Mouse (Mus musculus) cerebellum, adult 9-11 months (tissue): ENCODE data around the gene Map7d2.
A peak's percentile ranks its signal among the peaks of the same experiment; 100 is the strongest.
"Not testable (repeated sequence)": the region's sequence is repeated elsewhere in the genome, so short reads cannot be mapped to it uniquely, and the experiment has no call there.

Experiments used
- DNase-seq: peaks from one replicate; pipeline ENCODE4 v3.0.0; 2022

Gene Map7d2

GRCm38 (mm10) chrX:159414130-159414828 is at the start of gene Map7d2:
Map7d2 (plus strand) TSS chrX:159414572.
- peak; percentile 73 for DNase-seq

GRCm38 (mm10) chrX:159371831-159372752 is 42.3 kb upstream of the Map7d2 start, which contains the start of gene Eif1ax:
Eif1ax (plus strand) TSS chrX:159372178.
- DNase-seq, result peak; percentile 78

DNA sequence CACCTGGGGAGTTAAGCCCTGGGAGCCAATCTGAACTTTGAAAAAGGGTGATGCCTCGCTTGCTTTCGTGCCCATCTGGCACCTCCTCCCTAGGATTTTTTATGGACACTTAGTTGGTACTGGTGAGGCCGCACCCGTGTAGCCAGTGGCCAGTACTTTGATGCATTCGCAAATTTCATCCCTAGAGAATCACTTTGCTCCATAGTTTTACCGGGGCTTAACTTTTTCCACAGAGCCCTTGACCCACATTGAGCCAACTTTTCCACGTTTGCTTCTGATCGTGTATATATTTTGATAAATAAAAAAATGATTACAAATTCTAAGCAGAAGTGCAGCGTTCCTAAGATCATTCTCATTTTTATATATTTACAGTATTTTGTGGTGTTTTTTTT is 41.6 kb upstream of the Map7d2 start:
- DNase-seq, result no peak

DNA sequence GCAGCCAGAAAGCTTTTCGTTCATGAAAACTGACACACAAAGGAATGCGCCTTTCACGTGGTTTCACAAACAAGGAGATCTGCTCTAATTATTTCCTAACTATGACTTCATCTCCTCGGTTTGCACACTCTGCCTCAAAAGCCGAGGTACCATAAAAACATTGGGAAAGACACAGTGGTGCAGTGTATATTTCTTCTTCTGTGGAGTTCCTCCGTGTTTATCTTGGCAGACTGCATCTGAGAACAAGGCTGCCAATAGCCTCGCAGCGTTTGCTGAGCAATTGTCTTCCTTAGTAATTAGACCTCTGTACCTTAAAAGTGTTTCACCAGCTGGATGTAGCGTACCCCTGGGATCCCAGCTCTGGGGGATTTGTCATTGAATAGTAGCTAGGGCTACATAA is 27.3 kb upstream of the Map7d2 start:
- DNase-seq, result no peak

GRCm38 (mm10) chrX:159388953-159389352 is 25.4 kb upstream of the Map7d2 start:
- DNase-seq, result no peak

- no peak for DNase-seq
These were observed 23.9 kb upstream of the Map7d2 start for GRCm38 (mm10) chrX:159390347-159390962.

- no peak for DNase-seq
These were observed 23.1 kb upstream of the Map7d2 start for GRCm38 (mm10) chrX:159391239-159391638.

GRCm38 (mm10) chrX:159409253-159409652 is 5.1 kb upstream of the Map7d2 start:
- DNase-seq, result peak; percentile 43

- DNase-seq, result no peak
These were observed 679 bp downstream of the Map7d2 start for GRCm38 (mm10) chrX:159414829-159415673.

DNA sequence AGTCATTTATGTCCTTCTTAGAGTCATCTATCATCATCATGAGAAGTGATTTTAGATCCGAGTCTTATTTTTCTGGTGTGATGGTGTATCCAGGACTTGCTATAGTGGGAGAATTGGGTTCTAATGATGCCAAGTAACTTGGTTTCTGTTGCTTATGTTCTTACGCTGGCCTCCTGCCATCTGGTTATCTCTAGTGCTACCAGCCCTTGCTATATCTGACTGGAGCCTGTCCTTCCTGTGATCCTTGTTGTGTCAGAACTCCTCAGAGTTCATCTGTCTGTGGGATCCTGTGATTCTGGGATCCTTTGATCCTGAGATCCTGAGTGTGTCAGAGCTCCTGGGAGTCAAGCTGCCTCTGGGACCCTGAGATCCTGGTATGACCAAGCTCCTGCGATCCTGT is 16.1 kb downstream of the Map7d2 start:
- not testable (repeated sequence) for DNase-seq

- DNase-seq, result peak; percentile 7
These were observed 27.8 kb downstream of the Map7d2 start for GRCm38 (mm10) chrX:159442128-159442527.

GRCm38 (mm10) chrX:159447133-159447532 is 32.8 kb downstream of the Map7d2 start:
- DNase-seq, result no peak

DNA sequence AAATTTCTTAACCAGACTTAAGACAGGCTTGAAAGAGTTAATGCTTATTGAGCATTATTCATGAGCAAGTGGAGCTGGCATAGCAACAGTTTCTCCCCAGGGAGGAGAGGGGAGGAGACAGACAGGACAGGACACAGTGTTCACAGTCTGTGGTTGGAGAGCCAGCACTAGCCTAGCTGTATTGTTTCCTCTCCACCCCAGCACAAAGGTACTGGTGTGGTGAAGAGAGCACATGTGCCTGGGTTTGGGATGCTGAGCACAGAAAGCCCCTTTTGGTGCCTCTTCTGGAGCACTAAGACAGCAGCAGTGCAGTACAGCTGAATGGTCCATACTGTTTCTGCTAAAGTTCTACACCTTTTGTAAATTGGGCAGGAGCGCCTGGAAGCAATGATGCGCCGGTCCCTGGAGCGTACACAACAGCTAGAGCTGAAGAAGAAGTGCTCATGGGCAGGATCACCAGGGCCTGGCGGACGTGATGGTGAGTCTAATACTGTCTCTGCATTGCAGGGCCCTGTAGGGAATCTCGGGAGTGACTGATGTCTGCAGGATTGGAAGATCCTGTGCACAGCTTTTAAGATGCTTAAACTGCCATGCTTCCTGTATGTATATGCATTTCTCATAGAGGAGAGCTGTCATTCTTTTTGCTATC is 44.8 kb downstream of the Map7d2 start:
- peak; percentile 12 for DNase-seq

DNA sequence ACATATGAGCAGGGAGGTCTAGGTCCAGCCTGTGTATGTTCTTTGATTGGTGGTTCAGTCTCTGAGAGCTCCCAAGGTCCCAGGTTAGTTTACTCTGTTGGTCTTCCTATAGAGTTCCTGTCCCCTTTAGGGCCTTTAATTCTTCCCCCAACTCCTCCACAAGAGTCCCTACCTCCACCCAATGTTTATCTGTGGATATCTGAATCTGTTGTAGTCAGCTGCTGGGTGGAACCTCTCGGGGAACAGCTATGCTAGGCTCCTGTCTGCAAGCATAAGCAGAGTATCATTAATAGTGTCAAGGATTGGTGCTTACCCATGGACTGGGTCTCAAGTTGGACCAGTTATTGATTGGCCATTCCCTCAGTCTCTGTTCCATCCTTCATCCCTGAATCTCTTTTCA is 60.4 kb downstream of the Map7d2 start:
- no peak for DNase-seq

- DNase-seq, result not testable (repeated sequence)
These were observed 64.0 kb downstream of the Map7d2 start for GRCm38 (mm10) chrX:159478243-159478940.

- no peak for DNase-seq
These were observed 69.9 kb downstream of the Map7d2 start for GRCm38 (mm10) chrX:159484247-159484646.

DNA sequence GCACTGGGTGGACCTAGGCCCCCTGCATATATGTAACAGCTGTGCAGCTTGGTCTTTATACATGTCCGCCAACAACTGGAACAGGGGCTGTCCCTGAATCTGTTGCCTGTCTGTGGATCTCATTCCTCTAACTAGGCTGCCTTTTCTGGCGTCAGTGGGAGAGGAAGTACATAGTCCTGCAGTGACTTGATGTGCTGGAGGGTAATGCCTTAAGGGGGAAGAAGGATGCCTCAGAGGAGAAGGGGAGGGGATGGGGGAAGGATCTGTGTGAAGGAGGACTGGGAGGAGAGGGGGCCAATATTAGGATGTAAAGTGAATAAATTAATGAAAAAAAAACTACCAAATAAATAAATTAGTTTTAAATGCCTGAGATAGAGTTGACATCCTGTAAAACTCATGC is 88.8 kb downstream of the Map7d2 start:
- no peak for DNase-seq

DNA sequence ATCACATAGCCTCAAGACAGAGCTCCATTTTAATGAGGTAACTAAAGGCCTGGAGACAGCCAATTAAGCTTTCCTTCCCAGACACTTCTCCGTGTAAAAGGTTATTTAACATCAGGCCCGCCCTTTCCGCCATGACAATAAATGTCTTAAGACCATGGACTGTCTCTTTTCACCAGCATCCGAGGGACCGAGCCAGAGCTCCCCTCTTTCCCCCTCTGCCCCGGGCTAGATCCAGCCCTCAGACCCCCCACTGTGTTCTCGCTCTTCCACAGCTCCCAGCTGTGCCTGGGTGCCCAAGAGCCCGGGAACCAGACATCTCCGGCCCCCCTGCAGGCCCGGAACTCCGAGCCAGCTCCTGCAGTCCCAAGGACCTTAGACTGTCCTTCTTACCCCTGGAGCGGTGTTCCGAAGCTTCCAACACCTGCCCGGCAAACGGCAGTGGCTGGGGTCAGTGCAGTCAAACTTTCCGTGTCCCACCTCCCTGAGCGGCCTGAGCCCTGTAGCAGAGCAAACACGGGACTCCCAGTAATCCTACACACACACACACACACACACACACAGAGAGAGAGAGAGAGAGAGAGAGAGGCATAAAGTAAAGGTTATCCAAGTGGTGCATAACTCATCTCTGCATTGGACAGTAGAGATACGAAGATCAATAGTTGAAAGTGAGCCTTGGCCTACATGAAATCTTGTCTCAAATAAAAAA is 94.1 kb downstream of the Map7d2 start:
- no peak for DNase-seq

DNA sequence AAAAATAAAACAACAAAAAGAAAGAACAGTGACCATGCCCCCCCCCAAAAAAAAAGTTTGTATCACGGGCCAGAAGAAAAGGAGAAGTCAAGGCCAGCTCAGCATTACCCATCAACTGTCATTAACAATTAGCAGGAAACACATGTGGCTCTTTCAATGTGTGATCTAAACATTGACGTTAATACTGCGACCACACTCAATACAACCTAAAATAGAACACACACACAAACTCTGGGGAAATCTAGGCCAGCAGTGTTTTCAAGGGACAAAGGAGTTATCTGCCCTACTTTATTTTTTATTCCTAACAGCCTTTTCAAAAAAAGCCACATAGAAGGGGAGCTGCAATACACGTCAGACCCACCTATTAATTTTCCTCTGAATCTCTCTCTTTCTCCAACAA is 94.7 kb downstream of the Map7d2 start:
- no peak for DNase-seq

- no peak for DNase-seq
These were observed 95.7 kb downstream of the Map7d2 start for GRCm38 (mm10) chrX:159509847-159510715.
